Mouse (Mus musculus) spleen, postnatal 4 days (tissue): ENCODE measurements at regions not wholly inside any gene's neighbourhood (a gene's known extent, or its start where the extent isn't known, plus 50 kb on each side); places are given as distances from the start of the nearest gene placed in this dataset.

Experiments
- DNase-seq, 2 experiments: peaks; one replicate each; pipeline ENCODE4 v3.0.0; 2022; ENCODE audit warnings: low spot score in 2 of 2

- no peak for DNase-seq
Measured at GRCm38 (mm10) chr2:117811931-117812330, 299.7 kb upstream of the Thbs1 start.

DNA sequence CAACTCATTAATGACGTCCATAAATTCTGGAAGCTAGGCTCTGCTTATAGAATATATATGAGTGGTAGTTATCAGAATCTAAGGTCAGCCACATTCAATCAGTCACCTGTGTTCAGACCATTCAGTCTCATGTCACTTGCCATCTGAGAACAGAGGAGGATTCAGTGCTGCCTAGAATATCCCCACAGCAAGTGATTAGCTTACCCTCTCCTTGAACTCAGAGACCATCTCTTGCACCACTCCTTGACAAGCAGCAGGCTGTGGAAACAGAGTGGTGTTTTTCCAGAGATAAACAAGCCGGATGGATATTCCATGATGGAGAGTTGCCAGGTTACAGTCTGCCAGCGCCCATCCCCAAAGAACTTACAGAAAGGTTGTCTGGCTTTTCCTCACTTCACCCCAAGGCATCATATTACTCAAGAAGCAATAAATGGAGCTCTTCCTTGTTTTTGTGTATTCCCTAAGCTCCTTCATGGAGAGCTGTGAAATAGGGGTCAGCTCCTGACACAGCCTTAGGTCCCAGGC lies 291.9 kb upstream of the Thbs1 start:
- no peak for DNase-seq

GRCm38 (mm10) chr2:117820708-117821107 lies 291.0 kb upstream of the Thbs1 start:
- no peak for DNase-seq

- DNase-seq, result no peak
Measured at GRCm38 (mm10) chr2:117825088-117825487, 286.6 kb upstream of the Thbs1 start.

GRCm38 (mm10) chr2:117827278-117827677 lies 284.4 kb upstream of the Thbs1 start:
- DNase-seq, result no peak

DNA sequence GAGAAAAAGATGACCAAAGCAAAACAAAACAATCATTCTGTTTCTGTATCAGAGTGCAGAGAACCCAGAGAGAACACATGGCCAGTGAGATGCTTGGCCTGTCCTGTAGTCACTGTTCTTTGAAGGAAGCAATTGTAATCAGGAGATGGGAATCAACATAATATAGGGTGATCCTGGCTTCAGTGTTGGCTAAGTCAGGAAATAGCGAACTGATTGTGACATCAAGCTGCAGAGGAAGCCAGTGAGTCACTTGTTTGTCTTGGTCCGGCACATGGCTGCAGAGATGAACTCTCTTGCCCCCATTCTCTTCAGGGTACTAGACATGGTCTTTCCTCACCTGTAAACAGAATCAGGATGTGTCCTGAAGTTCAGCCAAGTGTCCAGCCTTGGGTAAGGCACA lies 273.3 kb upstream of the Thbs1 start:
- no peak for DNase-seq

- no peak for DNase-seq
Measured at GRCm38 (mm10) chr2:117840406-117840805, 271.3 kb upstream of the Thbs1 start.

DNA sequence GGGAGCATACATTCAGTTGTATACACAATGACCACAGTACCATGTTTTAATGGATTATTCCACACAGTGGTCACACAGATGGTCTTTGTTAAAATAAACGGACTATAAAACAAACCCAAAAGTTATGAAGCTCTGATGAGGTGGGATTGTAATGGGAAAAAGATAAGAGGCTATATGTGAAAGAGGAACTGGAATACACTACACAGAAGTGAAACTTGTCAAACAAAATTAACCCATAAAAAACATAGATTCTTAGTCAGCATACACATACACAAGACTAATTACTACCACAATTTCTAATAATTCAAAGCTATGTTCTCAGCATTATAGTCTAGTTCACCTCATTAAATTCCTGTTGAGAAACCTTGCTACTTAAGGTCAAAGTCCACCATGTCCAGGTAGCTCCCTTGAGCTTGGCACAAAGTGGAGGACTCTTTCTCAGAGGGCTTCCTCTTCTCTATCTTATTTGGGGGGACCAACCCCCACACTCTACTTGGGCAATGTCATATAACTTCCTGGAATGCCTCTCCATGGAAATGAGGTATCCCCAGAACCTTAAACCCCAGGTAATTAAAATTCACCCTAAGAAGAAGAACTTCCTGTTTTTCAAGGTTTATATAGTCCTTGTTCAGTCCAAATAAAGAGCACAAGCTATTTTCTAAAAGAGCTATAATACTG lies 269.2 kb upstream of the Thbs1 start:
- no peak for DNase-seq

- no peak for DNase-seq
Measured at GRCm38 (mm10) chr2:117852442-117852841, 259.2 kb upstream of the Thbs1 start.

DNA sequence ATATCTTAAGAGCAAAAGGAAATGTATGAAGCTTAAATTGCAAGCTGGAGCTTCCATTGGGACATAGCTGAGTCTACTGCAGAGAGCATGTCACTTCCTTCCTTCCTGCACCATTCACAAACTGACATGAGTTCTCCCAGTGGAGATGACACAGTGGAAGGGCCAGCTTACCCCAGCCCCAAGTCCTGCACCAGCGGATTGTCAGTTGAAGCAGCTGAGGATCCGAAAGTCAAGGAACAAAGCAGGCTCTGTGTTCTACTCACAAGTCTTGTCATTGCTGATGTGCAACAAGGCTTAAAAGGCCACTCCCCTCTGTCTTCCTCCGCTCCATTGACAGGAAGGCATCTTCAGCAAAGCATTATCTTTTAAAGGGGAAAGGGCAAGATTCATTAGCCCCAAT lies 249.4 kb upstream of the Thbs1 start:
- no peak for DNase-seq

DNA sequence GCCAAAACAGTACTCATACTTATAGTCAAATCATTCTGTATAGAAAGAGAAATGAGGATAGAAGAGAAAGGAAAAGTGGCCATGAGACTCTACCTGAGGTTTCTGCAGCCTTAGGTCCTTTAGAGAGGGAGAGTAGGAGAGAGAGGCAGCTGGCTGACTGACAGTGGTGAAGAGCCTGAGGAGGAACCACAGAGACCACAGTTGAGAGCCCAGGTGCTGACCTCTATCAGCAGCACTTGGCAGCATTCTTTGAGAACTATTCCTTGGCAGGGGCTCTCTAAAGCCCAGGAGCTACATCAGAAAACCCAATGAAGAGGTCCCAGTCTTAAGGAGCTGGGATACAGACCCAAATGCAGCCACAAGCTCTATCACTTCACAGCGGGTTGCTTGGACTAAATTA lies 246.6 kb upstream of the Thbs1 start:
- no peak for DNase-seq

- DNase-seq, result no peak
Measured at GRCm38 (mm10) chr2:117866946-117867345, 244.7 kb upstream of the Thbs1 start.

DNA sequence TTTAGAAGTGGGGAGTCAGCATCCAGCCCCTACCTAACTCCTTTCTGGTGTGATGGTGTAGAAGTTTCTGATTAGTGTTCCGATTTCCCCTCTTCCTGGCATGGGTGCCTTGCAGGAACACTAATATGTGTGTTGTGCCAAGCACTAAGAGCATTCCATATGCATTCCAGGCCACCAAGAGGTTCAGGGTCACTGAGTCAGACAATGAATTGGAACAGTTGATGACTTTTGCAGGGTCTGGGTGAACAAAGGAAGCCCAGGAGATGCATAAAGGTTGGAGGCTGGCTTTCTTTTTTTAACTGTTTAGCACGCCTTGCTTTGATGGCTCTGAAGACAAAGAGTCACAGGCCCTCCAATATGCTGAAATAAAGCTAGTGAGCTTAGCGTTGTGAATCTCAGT lies 244.3 kb upstream of the Thbs1 start:
- no peak for DNase-seq

DNA sequence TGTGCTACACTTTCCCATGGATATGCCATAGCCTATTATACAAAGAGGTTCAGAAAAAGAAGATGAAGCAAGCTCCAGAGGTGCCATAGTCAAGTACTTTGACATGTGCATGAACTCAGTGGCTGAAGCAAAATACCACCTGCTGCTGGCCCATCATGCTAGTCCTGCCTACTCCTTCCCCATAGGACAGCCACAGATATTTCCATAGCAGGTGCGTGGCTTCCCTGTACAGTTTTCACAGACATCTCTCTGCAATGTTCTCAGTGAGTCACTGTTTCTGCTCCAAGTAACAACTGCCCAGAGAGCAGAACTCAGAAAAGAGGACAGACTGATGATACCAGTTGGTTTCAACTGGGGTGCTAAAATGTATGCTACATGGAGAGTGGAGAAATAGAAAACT lies 242.8 kb upstream of the Thbs1 start:
- DNase-seq, result no peak

DNA sequence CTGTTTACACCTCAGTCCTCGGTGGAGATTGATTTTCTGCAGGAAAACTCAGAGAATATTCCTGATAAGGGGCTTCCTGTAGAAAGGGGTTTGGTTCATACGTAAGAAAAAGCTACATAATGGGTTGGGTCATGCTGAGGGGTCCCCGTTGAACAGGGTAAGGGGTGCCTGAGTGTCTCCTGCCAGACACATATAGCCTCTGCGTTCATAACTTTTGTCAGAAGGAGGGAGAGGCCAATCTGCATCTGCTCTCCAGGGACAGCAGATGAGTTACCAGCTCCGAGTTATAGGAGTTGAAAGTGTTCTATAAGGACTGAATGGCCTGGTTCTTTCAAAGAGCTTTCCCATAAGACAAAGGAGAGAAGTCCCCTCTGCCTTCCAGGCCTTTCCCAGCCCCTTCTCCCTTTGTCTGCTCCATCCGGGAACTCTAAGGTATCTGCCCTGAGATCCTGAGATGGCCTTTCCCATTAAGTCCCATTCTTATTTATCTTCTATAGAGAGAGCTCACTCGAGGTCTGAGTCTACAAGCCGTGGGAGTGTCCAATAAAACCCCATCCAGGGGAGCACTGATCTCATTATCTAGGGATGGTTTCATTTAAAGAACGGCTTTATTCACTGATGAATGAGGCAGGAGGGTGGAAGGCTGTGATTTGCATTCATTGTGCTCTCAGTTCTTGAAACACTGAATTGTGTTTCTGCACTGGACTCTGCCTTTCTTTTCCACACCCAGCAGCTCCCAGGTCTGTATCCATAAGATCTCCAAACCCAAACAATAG lies 240.0 kb upstream of the Thbs1 start:
- no peak for DNase-seq

DNA sequence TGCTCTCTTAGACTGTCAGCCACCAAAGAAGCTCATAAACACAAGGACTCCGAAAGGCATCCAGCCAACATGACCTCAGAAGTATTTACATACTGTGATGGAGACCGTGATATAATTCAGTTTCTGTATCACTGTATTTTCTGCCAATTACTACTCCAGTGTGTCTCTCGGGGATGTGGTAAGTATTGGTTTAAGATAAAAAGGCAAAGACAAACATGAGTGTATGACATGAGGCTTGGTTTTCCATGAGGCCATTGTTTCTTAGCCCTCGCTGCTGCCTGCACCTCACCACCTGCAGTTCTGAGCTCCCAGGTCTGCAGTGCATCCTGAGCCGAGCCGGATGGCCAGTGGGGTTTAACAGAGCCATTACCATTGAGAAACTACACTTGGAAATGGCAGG lies 233.9 kb upstream of the Thbs1 start:
- DNase-seq, result no peak

- no peak for DNase-seq
Measured at GRCm38 (mm10) chr2:117882136-117882535, 229.5 kb upstream of the Thbs1 start.

GRCm38 (mm10) chr2:117882890-117883289 lies 228.8 kb upstream of the Thbs1 start:
- DNase-seq, result no peak

DNA sequence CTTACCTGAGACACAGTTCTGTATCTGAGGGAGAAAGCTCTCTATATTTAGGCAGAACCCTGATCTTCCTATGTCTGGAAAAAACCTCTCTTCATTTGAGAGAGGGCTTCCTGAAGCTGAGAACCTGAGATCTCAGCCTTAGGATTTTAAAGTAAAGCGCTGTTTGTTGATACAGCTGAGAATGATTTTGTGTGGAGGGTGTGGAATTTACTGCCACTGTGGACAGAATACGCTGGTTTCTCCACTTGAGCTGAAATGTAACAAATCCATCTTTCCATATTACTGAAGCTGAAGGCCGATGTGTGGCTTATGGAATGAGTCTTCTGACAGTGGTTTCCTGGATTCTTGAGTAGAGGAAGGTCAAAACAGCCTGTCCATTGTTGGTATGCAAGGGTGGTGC lies 225.2 kb upstream of the Thbs1 start:
- DNase-seq, result no peak

DNA sequence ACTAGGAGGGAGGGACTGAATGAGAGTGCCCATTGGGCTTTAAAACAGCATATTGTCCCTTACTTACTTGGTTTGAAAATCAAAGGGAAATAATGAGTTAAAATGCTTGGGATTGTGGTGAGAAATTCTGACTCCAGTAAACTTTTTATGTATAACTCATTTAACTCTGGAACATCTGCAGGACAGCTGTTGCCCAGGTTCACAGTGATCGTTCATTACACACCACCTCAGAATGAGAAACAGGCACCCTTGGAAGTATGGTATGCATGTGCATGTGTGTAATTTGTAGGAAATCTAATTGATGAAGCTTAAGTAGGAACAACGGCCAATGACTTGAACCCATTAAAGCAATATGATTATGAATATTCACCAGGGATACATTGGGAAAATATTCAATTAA lies 210.4 kb upstream of the Thbs1 start:
- DNase-seq, result no peak

GRCm38 (mm10) chr2:117902837-117903236 lies 208.8 kb upstream of the Thbs1 start:
- DNase-seq, result no peak

GRCm38 (mm10) chr2:117903705-117904104 lies 208.0 kb upstream of the Thbs1 start:
- DNase-seq, result no peak

DNA sequence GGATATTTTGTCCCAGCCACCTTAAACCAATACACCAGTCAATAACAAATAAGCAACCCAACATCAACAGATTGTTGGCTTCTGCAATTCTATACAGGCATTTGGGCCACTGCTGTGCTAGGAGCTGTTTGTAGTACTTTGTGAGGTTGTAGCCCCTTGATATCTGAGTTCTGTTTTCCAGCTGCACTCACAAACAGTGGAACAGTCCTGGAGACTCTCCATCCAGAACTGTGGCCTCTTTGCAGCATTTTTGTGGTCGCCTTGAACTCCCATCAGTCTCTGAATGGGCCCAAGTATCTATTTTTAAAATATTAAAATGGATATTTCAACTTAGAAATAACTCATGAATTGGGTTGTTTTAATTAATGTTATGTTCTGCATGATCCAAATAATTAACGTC lies 205.2 kb upstream of the Thbs1 start:
- no peak for DNase-seq
